Mouse (Mus musculus) liver, embryonic 12.5 days (tissue): ENCODE measurements around the gene Nxph1. TPM values are rescaled to one million over a fixed set of nuclear protein-coding genes. Genes with fewer than 3 reads are reported as not detected.

ENCODE experiments used
- ATAC-seq: fragments of 200-750 bp; cut with Nextera tagmentation; 2 replicates; pipeline ENCODE4 v1.8.0; 2017; ENCODE audit warnings: moderate number of reproducible peaks, mild to moderate bottlenecking, moderate library complexity
- H3K27ac ChIP-seq: fragments of 300-500 bp; sonication (generic); 2 replicates; pipeline ENCODE4 v1.5.1; 2016; ENCODE audit warnings: mild to moderate bottlenecking
- H3K27me3 ChIP-seq: fragments of 300-500 bp; sonication (generic); replicated peaks from 2 replicates; pipeline ENCODE4 v1.6.1; 2016; ENCODE audit warnings: mild to moderate bottlenecking, moderate library complexity
- H3K36me3 ChIP-seq: fragments of 300-500 bp; sonication (generic); 2 replicates; pipeline ENCODE4 v1.6.1; 2016; ENCODE audit warnings: mild to moderate bottlenecking, moderate library complexity
- H3K4me1 ChIP-seq: fragments of 300-500 bp; sonication (generic); 2 replicates; pipeline ENCODE4 v1.6.1; 2016
- H3K4me2 ChIP-seq: fragments of 300-500 bp; sonication (generic); 2 replicates; pipeline ENCODE4 v1.6.1; 2016; ENCODE audit warnings: mild to moderate bottlenecking, moderate library complexity
- H3K4me3 ChIP-seq: fragments of 300-500 bp; sonication (generic); 2 replicates; pipeline ENCODE4 v1.5.1; 2016; ENCODE audit warnings: mild to moderate bottlenecking, moderate library complexity
- H3K9ac ChIP-seq: fragments of 300-500 bp; sonication (generic); 2 replicates; pipeline ENCODE4 v1.6.1; 2016; ENCODE audit warnings: mild to moderate bottlenecking, moderate library complexity
- H3K9me3 ChIP-seq: fragments of 300-500 bp; sonication (generic); replicated peaks from 2 replicates; pipeline ENCODE4 v1.6.1; 2016; ENCODE audit warnings: mild to moderate bottlenecking, moderate library complexity
- WGBS: fragments of 180-500 bp; shearing (Covaris S2); methylation state at CpG from one replicate; pipeline ENCODE4 v1.1.7; 2016; ENCODE audit not compliant: insufficient replicate concordance; 5-methylcytosine and 5-hydroxymethylcytosine counted together
- polyA plus RNA-seq: library from polyadenylated mRNA; unstranded; fragments of >200 nt; fragmentation: Nextera tagmentation; extraction: Ambion mirVana; gene quantifications from 2 replicates; pipeline ENCODE4 v1.2.1, GENCODE M21; 2016

Nxph1 gene
- polyA plus RNA-seq, 1 experiment from 2014 or later, result not detected

DNA sequence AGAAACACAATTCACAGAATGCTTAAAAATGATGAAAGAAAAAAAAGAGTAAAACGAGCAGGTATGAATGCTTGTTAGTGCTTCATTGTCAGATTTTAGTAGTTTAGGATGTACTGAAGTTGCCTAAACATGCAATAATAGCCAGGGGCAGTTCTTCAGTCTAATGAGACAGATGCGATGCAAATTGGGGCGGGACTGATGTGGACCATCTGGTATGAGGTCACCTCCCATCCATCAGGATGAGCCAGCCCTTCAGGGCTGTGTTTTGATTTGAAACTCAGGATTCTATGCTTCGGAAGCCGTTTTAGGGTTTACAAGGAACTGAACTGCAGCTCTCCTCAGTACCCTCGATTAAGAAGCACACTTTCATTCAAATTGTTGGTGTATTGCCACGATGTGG is 121.7 kb downstream of the Nxph1 start:
- Histone ChIP-seq H3K9me3 (no peaks in the 10 kb centered on the region), H3K36me3 (no peaks in the 10 kb centered on the region), H3K27me3 (no peaks in the 10 kb centered on the region), H3K9ac (no peak overlapping the region), H3K4me3 (no peak overlapping the region), H3K27ac (no peak overlapping the region), H3K4me2 (no peak overlapping the region), H3K4me1 (no peaks in the 10 kb centered on the region)
- ATAC-seq, result no peak
- WGBS, result 56% methylated on average over 7 of the region's 7 CpGs

DNA sequence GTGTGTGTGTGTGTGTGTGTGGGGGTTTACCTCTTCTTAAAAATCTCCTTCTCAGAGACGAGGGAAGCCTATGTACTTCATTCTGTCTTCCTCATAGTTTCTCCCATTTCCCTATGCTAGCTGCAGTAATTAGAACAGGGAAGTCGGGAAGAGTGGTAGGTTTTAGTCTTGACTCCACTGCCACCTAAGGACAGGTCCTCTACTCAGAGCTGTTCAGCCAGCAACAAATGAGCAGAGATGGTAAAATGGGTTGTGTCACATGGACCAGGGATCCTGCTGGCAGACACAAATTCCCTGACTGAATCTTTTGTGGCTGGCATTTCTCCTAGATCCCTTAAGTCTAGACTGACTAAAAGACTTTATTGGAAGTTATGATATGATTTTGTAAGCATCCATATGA is 128.2 kb downstream of the Nxph1 start:
- Histone ChIP-seq H3K9ac (no peak overlapping the region), H3K36me3 (no peaks in the 10 kb centered on the region), H3K4me2 (no peak overlapping the region), H3K4me3 (no peak overlapping the region), H3K4me1 (no peaks in the 10 kb centered on the region), H3K27me3 (no peaks in the 10 kb centered on the region), H3K27ac (no peak overlapping the region), H3K9me3 (no peaks in the 10 kb centered on the region)
- 44% methylated on average over 2 of the region's 2 CpGs for WGBS
- no peak for ATAC-seq

DNA sequence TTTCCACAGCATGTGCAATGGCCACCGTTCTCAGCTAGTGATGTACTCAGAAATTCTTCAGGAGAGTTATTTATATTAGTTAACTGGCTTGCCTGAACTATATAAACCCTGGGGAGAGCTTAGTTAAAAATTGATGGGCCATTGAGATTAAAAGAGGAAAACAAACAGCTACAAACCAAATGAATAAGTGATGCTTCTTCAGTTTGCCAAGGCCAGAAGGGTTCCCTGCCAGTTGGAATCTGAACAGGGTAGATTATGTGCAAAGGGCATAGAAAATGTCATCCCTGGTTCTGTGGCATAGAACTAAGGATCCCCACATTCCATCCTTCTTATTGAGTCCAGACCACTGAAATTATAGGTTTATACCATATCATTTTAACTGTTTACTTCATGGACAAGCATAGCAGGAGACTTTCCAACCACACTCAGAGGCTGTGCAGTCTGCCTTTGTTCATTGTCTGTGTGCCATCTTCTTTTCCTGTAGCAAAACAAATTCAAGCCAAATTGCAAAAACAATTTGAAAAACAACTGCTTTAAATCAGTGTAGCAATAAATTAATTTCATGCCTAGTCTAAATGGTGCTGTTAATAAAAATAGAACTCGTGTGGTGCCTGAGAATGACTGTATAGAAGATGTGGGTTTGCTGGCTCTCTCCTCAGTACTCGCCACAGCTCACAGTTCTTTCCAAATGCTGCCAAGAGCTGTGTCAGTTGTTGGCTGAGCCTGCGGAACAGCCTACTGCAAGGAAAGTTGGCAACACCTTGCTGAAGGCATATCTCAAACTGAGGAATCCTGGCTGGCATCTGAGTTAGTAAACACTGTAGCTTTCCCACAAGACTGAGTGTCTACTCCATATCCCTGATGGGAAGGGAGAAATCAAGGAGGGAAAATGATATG is 129.8 kb downstream of the Nxph1 start:
- Histone ChIP-seq H3K4me3 (no peak overlapping the region), H3K9ac (no peak overlapping the region), H3K9me3 (no peaks in the 10 kb centered on the region), H3K4me1 (no peaks in the 10 kb centered on the region), H3K27ac (no peak overlapping the region), H3K36me3 (no peaks in the 10 kb centered on the region), H3K27me3 (no peaks in the 10 kb centered on the region), H3K4me2 (no peak overlapping the region)
- 42% methylated on average over 4 of the region's 4 CpGs for WGBS
- no peak for ATAC-seq

DNA sequence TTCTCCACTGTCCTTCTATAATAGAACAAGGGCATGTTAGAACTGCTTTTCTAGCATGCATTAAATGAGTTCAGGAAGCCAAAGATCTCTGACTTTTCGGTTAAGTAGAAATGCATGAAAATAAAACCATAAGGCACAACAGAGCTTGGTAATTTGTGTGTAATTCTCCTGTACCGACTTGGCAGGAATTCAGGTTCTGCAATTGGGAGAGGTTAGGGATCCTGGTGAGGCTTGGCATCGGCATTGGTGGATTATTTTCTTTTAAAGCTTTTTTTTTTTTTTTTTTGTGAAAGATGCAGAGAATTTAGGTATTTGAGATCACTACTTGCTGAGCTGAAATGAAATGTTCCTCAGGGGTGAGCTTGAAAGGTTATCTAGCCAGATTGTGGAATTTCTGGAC is 135.6 kb downstream of the Nxph1 start:
- Histone ChIP-seq H3K27me3 (no peaks in the 10 kb centered on the region), H3K4me3 (no peak overlapping the region), H3K4me2 (no peak overlapping the region), H3K27ac (no peak overlapping the region), H3K4me1 (no peaks in the 10 kb centered on the region), H3K36me3 (no peaks in the 10 kb centered on the region), H3K9me3 (no peaks in the 10 kb centered on the region), H3K9ac (no peak overlapping the region)
- 60% methylated on average over 3 of the region's 3 CpGs for WGBS
- no peak for ATAC-seq

DNA sequence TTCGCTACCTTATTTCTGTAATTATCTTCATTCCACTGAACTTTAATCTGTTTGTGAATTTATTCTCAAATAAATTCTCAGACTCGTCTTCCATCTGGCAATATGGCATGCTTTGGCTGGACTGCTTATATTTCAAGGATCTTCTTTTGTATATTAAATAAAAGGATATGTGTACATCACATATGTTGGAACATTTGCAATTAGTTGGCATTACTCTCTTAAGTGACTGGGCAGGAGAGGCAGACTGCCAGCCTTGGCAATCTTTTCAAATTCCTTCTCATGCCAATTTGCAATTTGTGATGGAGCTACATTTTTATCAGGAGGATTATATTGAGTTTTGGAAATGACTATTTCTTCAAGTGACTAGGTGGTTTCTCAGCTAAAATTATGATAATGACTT is 149.1 kb downstream of the Nxph1 start:
- no peaks in the 10 kb centered on the region for H3K27me3 ChIP-seq
- 60% methylated on average over 2 of the region's 2 CpGs for WGBS
- no peak for ATAC-seq

DNA sequence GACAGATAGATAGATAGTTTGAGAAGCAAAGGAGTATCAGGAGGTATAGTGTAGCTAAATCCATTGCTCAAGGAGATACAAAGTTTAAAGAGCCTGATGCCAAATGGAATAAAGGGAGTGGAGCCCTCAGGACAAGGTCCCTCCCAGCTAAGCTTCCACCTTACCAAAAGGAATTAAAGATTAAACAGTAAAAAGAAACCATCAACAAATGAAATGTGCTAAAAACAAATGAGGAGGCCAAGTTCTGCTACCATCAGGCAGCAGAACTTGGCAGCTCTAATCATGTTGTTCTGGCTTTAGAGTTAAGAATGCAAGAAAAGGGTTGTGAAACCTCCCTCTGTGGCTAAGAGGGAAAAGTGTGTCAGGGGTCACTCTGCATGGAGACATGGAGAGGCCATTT is 159.1 kb downstream of the Nxph1 start:
- no peaks in the 10 kb centered on the region for H3K27me3 ChIP-seq
- ATAC-seq, result no peak
- H3K4me1 ChIP-seq, result no peaks in the 10 kb centered on the region
- H3K9ac ChIP-seq, result no peak overlapping the region
- no peak overlapping the region for H3K4me2 ChIP-seq
- H3K27ac ChIP-seq, result no peak overlapping the region
- H3K4me3 ChIP-seq, result no peak overlapping the region
- no peaks in the 10 kb centered on the region for H3K9me3 ChIP-seq
- no peaks in the 10 kb centered on the region for H3K36me3 ChIP-seq

More for the DNA sequence above, 149.1 kb downstream of the Nxph1 start:
- H3K36me3 ChIP-seq, result no peaks in the 10 kb centered on the region
- H3K4me2 ChIP-seq, result no peak overlapping the region
- H3K9ac ChIP-seq, result no peak overlapping the region
- H3K27ac ChIP-seq, result no peak overlapping the region
- H3K4me1 ChIP-seq, result no peaks in the 10 kb centered on the region
- no peaks in the 10 kb centered on the region; the same call in 1 of the 2 replicates for H3K9me3 ChIP-seq
- no peak overlapping the region for H3K4me3 ChIP-seq

DNA sequence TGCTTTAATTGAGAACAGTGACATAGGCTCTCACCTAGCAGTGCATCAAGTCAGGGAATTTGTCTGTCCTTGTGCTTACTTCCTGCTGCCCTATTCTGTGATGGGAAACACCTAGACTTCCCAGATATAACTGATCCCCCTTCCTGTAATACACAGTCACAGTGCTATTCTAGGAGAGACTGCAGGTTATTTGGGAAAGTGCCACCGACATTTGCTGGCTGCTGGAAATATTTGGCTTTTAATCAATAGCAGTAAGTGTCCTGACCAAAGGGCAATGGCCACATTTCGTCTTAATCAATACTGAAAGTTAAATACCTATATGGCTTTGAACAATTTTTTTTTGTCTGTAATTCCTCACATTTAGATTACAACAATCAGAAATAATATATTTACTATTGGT is 170.9 kb downstream of the Nxph1 start:
- 48% methylated on average over 2 of the region's 2 CpGs for WGBS
- ATAC-seq, result no peak
- H3K4me3 ChIP-seq, result no peak overlapping the region

DNA sequence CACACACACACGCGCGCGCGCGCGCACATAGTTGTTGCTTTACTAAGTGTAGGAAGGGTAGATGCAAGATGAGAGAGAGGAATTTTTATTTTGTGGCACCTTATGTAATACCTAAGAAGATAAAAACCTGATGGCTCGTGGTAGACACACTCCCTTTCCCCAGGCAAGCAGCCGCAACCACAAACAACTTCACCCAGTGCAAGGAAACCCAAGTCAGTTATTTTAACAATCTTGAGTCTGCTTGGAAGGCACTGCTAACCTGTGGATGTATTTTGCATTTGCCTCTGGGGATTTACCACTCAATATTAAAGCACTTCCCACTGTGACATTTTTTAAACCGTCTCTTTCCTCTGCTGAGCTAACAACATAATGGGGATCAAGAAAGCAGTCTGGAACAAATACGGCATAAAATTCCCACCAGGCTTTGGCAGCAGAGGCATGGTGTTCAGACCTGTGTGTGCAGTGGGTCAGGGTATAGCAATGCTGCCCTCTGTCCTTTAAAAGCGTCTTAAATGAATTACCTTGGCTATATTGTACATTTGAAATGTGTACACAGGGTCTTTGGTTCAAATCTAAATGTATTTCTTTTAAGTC is 176.2 kb downstream of the Nxph1 start:
- WGBS, result 87% methylated on average over 12 of the region's 12 CpGs
- Histone ChIP-seq H3K9me3 (no peaks in the 10 kb centered on the region), H3K27ac (no peak overlapping the region), H3K4me1 (no peaks in the 10 kb centered on the region), H3K4me3 (no peak overlapping the region), H3K9ac (no peak overlapping the region), H3K36me3 (no peaks in the 10 kb centered on the region), H3K4me2 (no peak overlapping the region), H3K27me3 (no peaks in the 10 kb centered on the region)
- ATAC-seq, result no peak

More for the DNA sequence above, 170.9 kb downstream of the Nxph1 start:
- no peak overlapping the region for H3K27ac ChIP-seq
- no peaks in the 10 kb centered on the region for H3K27me3 ChIP-seq
- no peaks in the 10 kb centered on the region for H3K9me3 ChIP-seq
- no peak overlapping the region for H3K9ac ChIP-seq
- no peaks in the 10 kb centered on the region for H3K36me3 ChIP-seq
- no peak overlapping the region for H3K4me2 ChIP-seq
- H3K4me1 ChIP-seq, result no peaks in the 10 kb centered on the region

DNA sequence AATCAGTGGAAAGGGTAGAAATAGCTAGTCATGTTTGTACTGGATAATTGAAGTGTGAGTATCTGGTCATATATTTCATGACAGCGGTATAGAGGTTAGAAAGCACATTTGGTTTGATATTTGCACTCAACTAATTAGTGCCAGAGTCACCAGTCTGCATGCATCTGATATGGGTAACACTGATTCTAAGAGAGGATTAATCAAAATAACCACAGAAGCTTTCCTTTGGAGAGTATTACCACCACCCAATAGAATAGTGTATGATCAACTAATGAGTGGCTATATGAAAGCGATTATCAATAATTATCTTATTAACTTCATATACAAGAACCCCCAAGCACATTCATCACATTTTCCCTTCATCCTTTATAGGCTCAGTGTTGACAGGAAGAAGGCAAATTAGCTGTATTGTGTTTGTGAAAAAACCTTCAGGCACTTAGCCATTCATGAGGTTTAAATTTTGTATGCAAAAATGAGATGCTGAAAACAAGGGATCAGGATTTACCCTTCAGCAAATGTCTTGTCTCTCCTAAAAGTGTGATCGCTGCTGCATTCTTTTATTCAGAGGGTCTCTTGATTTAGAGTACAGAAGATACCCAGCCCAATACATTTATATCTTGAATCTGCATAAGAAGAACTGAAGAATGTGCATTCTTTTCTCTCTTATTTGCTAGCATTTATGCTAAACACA is 185.5 kb downstream of the Nxph1 start:
- no peaks in the 10 kb centered on the region for H3K27me3 ChIP-seq
- 50% methylated on average over 3 of the region's 3 CpGs for WGBS
- no peak overlapping the region for H3K9ac ChIP-seq
- no peaks in the 10 kb centered on the region for H3K36me3 ChIP-seq
- H3K4me1 ChIP-seq, result no peaks in the 10 kb centered on the region
- no peaks in the 10 kb centered on the region for H3K9me3 ChIP-seq
- H3K27ac ChIP-seq, result no peak overlapping the region
- ATAC-seq, result no peak
- H3K4me3 ChIP-seq, result no peak overlapping the region
- H3K4me2 ChIP-seq, result no peak overlapping the region

DNA sequence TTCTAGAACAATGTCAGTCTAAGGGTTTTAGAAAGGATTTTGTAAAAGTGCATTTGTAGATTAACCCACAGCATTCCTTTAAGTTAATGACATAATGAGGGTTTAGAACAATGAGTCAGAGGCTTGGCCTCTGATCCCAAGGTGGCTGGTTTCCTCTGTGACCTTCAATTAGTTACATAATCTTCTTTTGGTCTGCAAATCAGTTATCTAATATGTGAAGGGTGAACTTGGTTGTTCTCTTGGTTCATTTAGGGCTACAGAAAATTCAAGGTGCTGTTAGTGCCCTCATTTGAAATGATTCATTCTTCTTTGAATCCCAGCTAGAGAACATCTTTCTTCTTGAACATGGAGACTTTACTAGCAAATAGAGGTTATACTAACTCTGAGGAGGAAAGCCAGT is 199.7 kb downstream of the Nxph1 start:
- Histone ChIP-seq H3K4me2 (no peak overlapping the region), H3K9ac (no peak overlapping the region), H3K9me3 (no peaks in the 10 kb centered on the region), H3K4me3 (no peak overlapping the region), H3K4me1 (no peaks in the 10 kb centered on the region), H3K27ac (no peak overlapping the region), H3K36me3 (no peaks in the 10 kb centered on the region), H3K27me3 (no peaks in the 10 kb centered on the region)
- ATAC-seq, result no peak

DNA sequence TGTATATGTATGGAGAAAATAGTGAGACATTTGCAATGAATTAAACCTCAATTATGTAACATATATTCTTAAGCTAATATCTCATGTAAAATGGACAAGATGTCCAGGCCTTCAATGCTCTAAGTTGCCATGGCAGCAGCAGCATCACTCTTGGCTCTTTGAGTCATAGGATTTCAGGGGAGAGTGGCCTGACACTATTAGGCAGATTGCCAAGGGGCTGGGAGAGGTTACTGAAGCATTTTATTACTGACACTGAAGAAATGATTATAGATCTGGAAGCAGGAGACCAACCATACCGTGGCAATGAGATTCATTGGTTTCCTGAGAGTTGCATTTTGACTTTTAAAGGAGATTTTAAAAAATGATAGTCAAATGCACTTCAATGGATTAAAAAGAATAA is 201.6 kb downstream of the Nxph1 start:
- ATAC-seq, result no peak
- no peaks in the 10 kb centered on the region for H3K9me3 ChIP-seq
- H3K4me1 ChIP-seq, result no peaks in the 10 kb centered on the region
- 43% methylated on average over 1 of the region's 1 CpGs for WGBS
- no peak overlapping the region for H3K4me2 ChIP-seq
- H3K27me3 ChIP-seq, result no peaks in the 10 kb centered on the region
- H3K4me3 ChIP-seq, result no peak overlapping the region
- no peak overlapping the region for H3K9ac ChIP-seq
- no peak overlapping the region for H3K27ac ChIP-seq
- no peaks in the 10 kb centered on the region for H3K36me3 ChIP-seq

DNA sequence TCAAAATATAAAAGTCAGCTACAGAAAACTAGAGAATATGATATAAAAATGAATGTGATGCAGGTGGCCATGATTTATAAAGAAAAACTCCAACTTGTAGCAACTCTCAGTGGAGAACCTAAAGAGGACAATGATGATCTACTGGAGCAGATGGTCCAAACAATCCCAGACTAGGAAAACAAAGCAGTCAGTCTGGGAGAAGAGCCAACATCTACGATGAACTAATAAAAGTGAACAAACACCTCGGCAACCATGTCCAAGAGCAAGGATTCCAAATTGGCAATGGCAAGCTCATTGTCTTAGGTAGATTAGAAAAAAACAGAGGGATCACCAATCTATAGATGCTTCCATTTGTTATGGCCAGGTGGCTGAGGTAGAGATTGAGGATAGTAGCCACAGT is 211.0 kb downstream of the Nxph1 start:
- no peak for ATAC-seq
- H3K27me3 ChIP-seq, result no peaks in the 10 kb centered on the region
- H3K4me1 ChIP-seq, result no peaks in the 10 kb centered on the region
- H3K9ac ChIP-seq, result no peak overlapping the region
- H3K9me3 ChIP-seq, result 0 out of 2 replicates have a peak, but pooled peaks cover 3% of the 10 kb centered on the region
- H3K36me3 ChIP-seq, result no peaks in the 10 kb centered on the region
- H3K27ac ChIP-seq, result no peak overlapping the region
- no peak overlapping the region for H3K4me2 ChIP-seq
- no peak overlapping the region for H3K4me3 ChIP-seq
- 64% methylated on average over 2 of the region's 2 CpGs for WGBS
